Mouse (Mus musculus): ENCODE measurements around the gene Gpr132. TPM values are rescaled to one million over a fixed set of nuclear protein-coding genes. Genes with fewer than 3 reads are reported as not detected.

The Gpr132 gene
- polyA plus RNA-seq, 1 experiment from 2014 or later, result 0.15 TPM

GRCm38 (mm10) chr12:112894303-112894884 is 26.4 kb upstream of the Gpr132 start:
- Histone ChIP-seq H3K4me3 (ENCODE audit: low read depth, low read length) (no peak overlapping the region), H3K36me3 (replicated peaks; ENCODE audit: control insufficient read depth, insufficient read depth, low read depth, low read length) (no peaks in the 10 kb centered on the region), H3K9ac (replicated peaks; ENCODE audit: low read length) (no peak overlapping the region), H3K4me2 (ENCODE audit: low read depth, low read length) (no peak overlapping the region), H3K4me1 (ENCODE audit: control insufficient read depth, insufficient read depth, low read length) (no peaks in the 10 kb centered on the region), H3K9me3 (replicated peaks; ENCODE audit: control insufficient read depth, low read length) (no peaks in the 10 kb centered on the region), H3K27me3 (ENCODE audit: control insufficient read depth, insufficient read depth, low read length) (no peaks in the 10 kb centered on the region), H3K27ac (replicated peaks; ENCODE audit: low read depth, low read length) (no peak overlapping the region)
- WGBS, result 76% methylated on average over 11 of the region's 11 CpGs
- no peak for ATAC-seq (replicated peaks; ENCODE audit: insufficient number of reproducible peaks, low FRiP score, low TSS enrichment, low read depth)
- DNase-seq (ENCODE audit: low spot score), result no peak

GRCm38 (mm10) chr12:112885465-112885864 is 17.4 kb upstream of the Gpr132 start:
- no peak overlapping the region for H3K27ac ChIP-seq (replicated peaks; ENCODE audit: low read depth, low read length)
- H3K4me3 ChIP-seq (ENCODE audit: low read depth, low read length), result no peak overlapping the region
- peak; percentile 21 for DNase-seq (ENCODE audit: low spot score)
- WGBS, result 55% methylated on average over 7 of the region's 7 CpGs
- no peaks in the 10 kb centered on the region for H3K9me3 ChIP-seq (replicated peaks; ENCODE audit: control insufficient read depth, low read length)
- no peaks in the 10 kb centered on the region for H3K27me3 ChIP-seq (ENCODE audit: control insufficient read depth, insufficient read depth, low read length)
- ATAC-seq (replicated peaks; ENCODE audit: insufficient number of reproducible peaks, low FRiP score, low TSS enrichment, low read depth), result no peak
- no peak overlapping the region for H3K9ac ChIP-seq (replicated peaks; ENCODE audit: low read length)
- H3K4me2 ChIP-seq (ENCODE audit: low read depth, low read length), result no peak overlapping the region
- no peaks in the 10 kb centered on the region for H3K4me1 ChIP-seq (ENCODE audit: control insufficient read depth, insufficient read depth, low read length)
- no peaks in the 10 kb centered on the region for H3K36me3 ChIP-seq (replicated peaks; ENCODE audit: control insufficient read depth, insufficient read depth, low read depth, low read length)

GRCm38 (mm10) chr12:112881301-112881815 is 13.3 kb upstream of the Gpr132 start:
- Histone ChIP-seq H3K36me3 (replicated peaks; ENCODE audit: control insufficient read depth, insufficient read depth, low read depth, low read length) (no peaks in the 10 kb centered on the region), H3K9ac (replicated peaks; ENCODE audit: low read length) (no peak overlapping the region), H3K4me2 (ENCODE audit: low read depth, low read length) (no peak overlapping the region), H3K4me3 (ENCODE audit: low read depth, low read length) (no peak overlapping the region), H3K27ac (replicated peaks; ENCODE audit: low read depth, low read length) (no peak overlapping the region), H3K9me3 (replicated peaks; ENCODE audit: control insufficient read depth, low read length) (no peaks in the 10 kb centered on the region), H3K27me3 (ENCODE audit: control insufficient read depth, insufficient read depth, low read length) (peaks cover 26% of the 10 kb centered on the region), H3K4me1 (ENCODE audit: control insufficient read depth, insufficient read depth, low read length) (peaks cover 4% of the 10 kb centered on the region; the same call in 1 of the 2 replicates)
- DNase-seq (ENCODE audit: low spot score) (no peak), ATAC-seq (replicated peaks; ENCODE audit: insufficient number of reproducible peaks, low FRiP score, low TSS enrichment, low read depth) (no peak)
- WGBS, result 78% methylated on average over 6 of the region's 6 CpGs

- Histone ChIP-seq H3K9me3 (replicated peaks; ENCODE audit: control insufficient read depth, low read length) (no peaks in the 10 kb centered on the region), H3K36me3 (replicated peaks; ENCODE audit: control insufficient read depth, insufficient read depth, low read depth, low read length) (no peaks in the 10 kb centered on the region), H3K4me3 (ENCODE audit: low read depth, low read length) (no peak overlapping the region), H3K27me3 (ENCODE audit: control insufficient read depth, insufficient read depth, low read length) (peaks cover 33% of the 10 kb centered on the region), H3K9ac (replicated peaks; ENCODE audit: low read length) (no peak overlapping the region), H3K27ac (replicated peaks; ENCODE audit: low read depth, low read length) (no peak overlapping the region), H3K4me1 (ENCODE audit: control insufficient read depth, insufficient read depth, low read length) (peaks cover 6% of the 10 kb centered on the region; the same call in 1 of the 2 replicates), H3K4me2 (ENCODE audit: low read depth, low read length) (no peak overlapping the region)
- ATAC-seq (replicated peaks; ENCODE audit: insufficient number of reproducible peaks, low FRiP score, low TSS enrichment, low read depth), result no peak
- no peak for DNase-seq (ENCODE audit: low spot score)
- 73% methylated on average over 4 of the region's 4 CpGs for WGBS
Measured at GRCm38 (mm10) chr12:112880661-112881060, 12.6 kb upstream of the Gpr132 start.

- H3K9ac ChIP-seq (replicated peaks; ENCODE audit: low read length), result no peak overlapping the region
Measured at GRCm38 (mm10) chr12:112879731-112880130, 11.7 kb upstream of the Gpr132 start.

GRCm38 (mm10) chr12:112877607-112878020 is 9.6 kb upstream of the Gpr132 start:
- peak overlapping the region; percentile 31 for H3K4me3 ChIP-seq (ENCODE audit: low read depth, low read length)
- ATAC-seq (replicated peaks; ENCODE audit: insufficient number of reproducible peaks, low FRiP score, low TSS enrichment, low read depth), result peak; percentile 31
- under 1% methylated on average over 23 of the region's 37 CpGs for WGBS
- H3K9ac ChIP-seq (replicated peaks; ENCODE audit: low read length), result peak overlapping the region; percentile 59
- peak; percentile 58 for DNase-seq (ENCODE audit: low spot score)
- no peaks in the 10 kb centered on the region for H3K9me3 ChIP-seq (replicated peaks; ENCODE audit: control insufficient read depth, low read length)
- H3K4me1 ChIP-seq (ENCODE audit: control insufficient read depth, insufficient read depth, low read length), result peaks cover 6% of the 10 kb centered on the region; the same call in 1 of the 2 replicates
- peak overlapping the region; percentile 81 for H3K4me2 ChIP-seq (ENCODE audit: low read depth, low read length)
- H3K36me3 ChIP-seq (replicated peaks; ENCODE audit: control insufficient read depth, insufficient read depth, low read depth, low read length), result no peaks in the 10 kb centered on the region
- 0 out of 2 replicates have a peak overlapping the region, but pooled peaks have one; percentile 13 for H3K27ac ChIP-seq (replicated peaks; ENCODE audit: low read depth, low read length)
- H3K27me3 ChIP-seq (ENCODE audit: control insufficient read depth, insufficient read depth, low read length), result peaks cover 52% of the 10 kb centered on the region

More at GRCm38 (mm10) chr12:112879731-112880130, 11.7 kb upstream of the Gpr132 start:
- Histone ChIP-seq H3K27ac (replicated peaks; ENCODE audit: low read depth, low read length) (no peak overlapping the region), H3K4me1 (ENCODE audit: control insufficient read depth, insufficient read depth, low read length) (peaks cover 6% of the 10 kb centered on the region; the same call in 1 of the 2 replicates), H3K4me2 (ENCODE audit: low read depth, low read length) (no peak overlapping the region), H3K9me3 (replicated peaks; ENCODE audit: control insufficient read depth, low read length) (no peaks in the 10 kb centered on the region), H3K4me3 (ENCODE audit: low read depth, low read length) (no peak overlapping the region), H3K27me3 (ENCODE audit: control insufficient read depth, insufficient read depth, low read length) (peaks cover 43% of the 10 kb centered on the region), H3K36me3 (replicated peaks; ENCODE audit: control insufficient read depth, insufficient read depth, low read depth, low read length) (no peaks in the 10 kb centered on the region)
- WGBS, result 79% methylated on average over 5 of the region's 5 CpGs
- ATAC-seq (replicated peaks; ENCODE audit: insufficient number of reproducible peaks, low FRiP score, low TSS enrichment, low read depth) (no peak), DNase-seq (ENCODE audit: low spot score) (no peak)

GRCm38 (mm10) chr12:112877073-112877576 is 9.1 kb upstream of the Gpr132 start:
- no peak overlapping the region for H3K27ac ChIP-seq (replicated peaks; ENCODE audit: low read depth, low read length)

More at GRCm38 (mm10) chr12:112877073-112877576, 9.1 kb upstream of the Gpr132 start:
- WGBS, result 6% methylated on average over 17 of the region's 17 CpGs
- Histone ChIP-seq H3K4me3 (ENCODE audit: low read depth, low read length) (peak overlapping the region; percentile 31), H3K36me3 (replicated peaks; ENCODE audit: control insufficient read depth, insufficient read depth, low read depth, low read length) (no peaks in the 10 kb centered on the region), H3K4me1 (ENCODE audit: control insufficient read depth, insufficient read depth, low read length) (peaks cover 6% of the 10 kb centered on the region; the same call in 1 of the 2 replicates), H3K27me3 (ENCODE audit: control insufficient read depth, insufficient read depth, low read length) (peaks cover 52% of the 10 kb centered on the region), H3K9me3 (replicated peaks; ENCODE audit: control insufficient read depth, low read length) (no peaks in the 10 kb centered on the region), H3K4me2 (ENCODE audit: low read depth, low read length) (peak overlapping the region; percentile 81), H3K9ac (replicated peaks; ENCODE audit: low read length) (peak overlapping the region; percentile 59)
- ATAC-seq (replicated peaks; ENCODE audit: insufficient number of reproducible peaks, low FRiP score, low TSS enrichment, low read depth), result no peak
- DNase-seq (ENCODE audit: low spot score), result peak; percentile 46
